Mouse (Mus musculus) midbrain, embryonic 15.5 days (tissue): ENCODE results near the gene Ank2. TPM values are rescaled to one million over a fixed set of nuclear protein-coding genes. Genes with fewer than 3 reads are reported as not detected.

Experiments
- ATAC-seq: fragments of 200-750 bp; cut with Nextera tagmentation; replicated peaks from 2 replicates; pipeline ENCODE4 v1.8.0; 2017; ENCODE audit warnings: moderate TSS enrichment
- H3K27ac ChIP-seq: fragments of 300-500 bp; sonication (generic); 2 replicates; pipeline ENCODE4 v1.5.1; 2015; ENCODE audit warnings: mild to moderate bottlenecking, inconsistent platforms
- H3K27me3 ChIP-seq: fragments of 300-500 bp; sonication (generic); replicated peaks from 2 replicates; pipeline ENCODE4 v1.6.1; 2015; ENCODE audit warnings: inconsistent platforms
- H3K36me3 ChIP-seq: fragments of 300-500 bp; sonication (generic); replicated peaks from 2 replicates; pipeline ENCODE4 v1.6.1; 2015; ENCODE audit warnings: inconsistent platforms
- H3K4me1 ChIP-seq: fragments of 300-500 bp; sonication (generic); 2 replicates; pipeline ENCODE4 v1.6.1; 2015; ENCODE audit warnings: inconsistent platforms
- H3K4me2 ChIP-seq: fragments of 300-500 bp; sonication (generic); 2 replicates; pipeline ENCODE4 v1.6.1; 2015; ENCODE audit warnings: inconsistent platforms, mild to moderate bottlenecking, moderate library complexity
- H3K4me3 ChIP-seq: fragments of 300-500 bp; sonication (generic); 2 replicates; pipeline ENCODE4 v1.5.1; 2015; ENCODE audit warnings: mild to moderate bottlenecking, inconsistent platforms
- H3K9ac ChIP-seq: fragments of 300-500 bp; sonication (generic); 2 replicates; pipeline ENCODE4 v1.6.1; 2015; ENCODE audit warnings: mild to moderate bottlenecking, inconsistent platforms
- H3K9me3 ChIP-seq: fragments of 300-500 bp; sonication (generic); 2 replicates; pipeline ENCODE4 v1.6.1; 2016; ENCODE audit warnings: inconsistent platforms
- WGBS: fragments of 180-500 bp; shearing (Covaris S2); methylation state at CpG from one replicate; pipeline ENCODE4 v1.1.7; 2015; ENCODE audit warnings: mixed read lengths; 5-methylcytosine and 5-hydroxymethylcytosine counted together
- polyA plus RNA-seq: library from polyadenylated mRNA; unstranded; fragments of >200 nt; fragmentation: Nextera tagmentation; extraction: Ambion mirVana; gene quantifications from 2 replicates; pipeline ENCODE4 v1.2.1, GENCODE M21; 2015

The Ank2 gene
- polyA plus RNA-seq, 1 experiment from 2014 or later = 216 TPM

DNA sequence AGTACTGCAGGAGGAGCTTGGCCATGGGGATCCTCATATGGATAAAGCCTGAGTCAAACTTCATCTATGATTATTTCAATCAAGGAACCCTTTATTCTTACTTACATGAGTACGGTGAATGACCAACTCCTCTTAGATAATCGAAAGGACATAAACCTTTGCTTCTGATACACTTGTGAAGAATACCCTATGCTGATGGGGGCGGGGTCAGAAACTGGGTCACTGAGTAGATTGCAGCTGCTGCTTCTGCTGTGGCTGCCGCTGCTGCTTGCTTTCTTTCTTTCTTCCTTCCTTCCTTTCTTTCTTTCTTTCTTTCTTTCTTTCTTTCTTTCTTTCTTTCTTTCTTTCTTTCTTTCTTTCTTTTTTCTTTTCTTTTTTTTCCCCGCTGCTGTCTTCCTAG lies 263.9 kb downstream of the Ank2 start:
- Histone ChIP-seq H3K27ac (no peak overlapping the region), H3K4me3 (no peak overlapping the region), H3K36me3 (no peaks in the 10 kb centered on the region), H3K4me2 (no peak overlapping the region), H3K27me3 (no peaks in the 10 kb centered on the region), H3K4me1 (peaks cover 7% of the 10 kb centered on the region; the same call in 1 of the 2 replicates), H3K9ac (no peak overlapping the region), H3K9me3 (no peaks in the 10 kb centered on the region)
- whole genome bisulfite sequencing = 64% methylated on average over 5 of the region's 5 CpGs
- ATAC-seq = no peak

DNA sequence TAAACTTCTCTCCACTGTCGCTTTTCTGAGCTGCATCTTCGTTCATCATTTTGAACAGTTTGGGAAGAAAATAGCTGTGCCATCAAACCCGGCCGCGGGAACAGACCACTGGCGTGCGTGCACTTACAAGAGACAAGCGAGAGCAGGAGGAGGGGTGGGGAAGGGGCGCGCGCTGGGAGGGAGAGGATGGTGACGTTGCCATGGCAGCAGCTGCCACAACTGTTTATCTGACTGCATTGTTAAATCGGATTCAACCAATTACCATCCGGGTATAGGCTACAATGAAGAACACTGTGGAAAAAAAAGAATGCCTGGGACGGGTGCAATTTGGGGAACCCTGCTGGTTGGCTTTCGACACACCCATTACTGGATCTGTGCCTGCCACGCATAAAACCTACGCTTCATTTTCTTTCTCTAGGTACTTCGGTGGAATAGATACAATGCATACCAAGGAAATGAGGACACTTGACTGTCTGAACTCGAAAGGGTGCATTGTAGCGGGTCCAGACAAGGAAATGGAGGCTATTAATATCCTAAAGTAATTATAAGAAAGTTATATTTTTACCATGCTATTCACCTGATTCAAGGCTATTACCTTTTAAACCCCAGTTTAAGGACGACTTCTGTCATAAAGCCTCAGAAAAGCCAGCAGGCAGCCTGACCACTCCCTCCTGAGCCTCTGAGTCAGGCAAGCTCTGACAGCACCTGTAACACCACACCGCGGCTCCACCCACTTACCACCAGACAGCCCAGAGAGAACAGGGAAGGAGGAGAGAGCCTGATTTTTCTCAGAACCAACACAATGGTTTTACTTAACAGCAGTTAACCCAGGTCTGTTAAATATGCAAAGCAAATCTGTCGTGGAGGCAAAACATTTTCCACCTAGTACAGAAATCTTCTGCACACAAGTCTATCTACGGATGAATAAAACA lies 273.1 kb downstream of the Ank2 start:
- WGBS = 2% methylated on average over 26 of the region's 26 CpGs
- ATAC-seq = peak; percentile 92
- H3K4me2 ChIP-seq = peak overlapping the region; percentile 63

DNA sequence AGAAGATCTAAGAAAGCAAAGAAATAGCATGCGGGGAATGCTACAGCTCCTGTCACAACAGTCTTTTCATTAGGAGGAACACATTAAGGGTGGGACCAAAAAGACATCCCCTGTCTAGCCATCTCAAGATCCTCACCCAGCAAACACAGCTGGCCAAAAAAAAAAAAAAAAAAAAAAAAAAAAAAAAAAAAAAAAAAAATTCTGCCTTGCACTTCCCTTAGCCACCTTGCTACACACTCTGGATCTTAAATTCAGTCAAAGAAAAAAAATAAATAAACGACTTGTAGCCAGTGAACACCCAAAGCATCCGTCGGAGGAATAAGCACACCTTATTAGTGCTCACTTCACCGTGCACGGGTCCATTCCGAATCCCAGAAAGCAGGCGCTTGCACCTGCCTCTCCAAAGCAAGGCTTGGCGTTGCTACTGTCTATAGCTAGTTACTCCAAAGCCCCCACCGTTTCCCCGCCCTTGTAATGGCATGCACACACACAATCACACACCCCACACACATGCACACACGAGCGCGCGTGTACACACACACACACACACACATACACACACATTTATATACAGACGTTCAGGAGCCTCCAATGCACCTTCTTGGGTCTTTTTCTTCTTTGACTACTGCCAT lies 273.9 kb downstream of the Ank2 start:
- peak overlapping the region; percentile 50 for H3K9ac ChIP-seq
- ATAC-seq = peak; percentile 73
- peak overlapping the region; percentile 93 for H3K27ac ChIP-seq
- no peaks in the 10 kb centered on the region for H3K36me3 ChIP-seq
- whole genome bisulfite sequencing = 7% methylated on average over 16 of the region's 16 CpGs
- H3K9me3 ChIP-seq = no peaks in the 10 kb centered on the region
- H3K4me2 ChIP-seq = peak overlapping the region; percentile 63
- H3K27me3 ChIP-seq = no peaks in the 10 kb centered on the region
- H3K4me3 ChIP-seq = peak overlapping the region; percentile 61
- peaks cover 40% of the 10 kb centered on the region for H3K4me1 ChIP-seq

More for the DNA sequence above, 273.1 kb downstream of the Ank2 start:
- H3K9me3 ChIP-seq = no peaks in the 10 kb centered on the region
- no peaks in the 10 kb centered on the region for H3K27me3 ChIP-seq
- no peaks in the 10 kb centered on the region for H3K36me3 ChIP-seq
- peaks cover 34% of the 10 kb centered on the region for H3K4me1 ChIP-seq
- peak overlapping the region; percentile 50 for H3K9ac ChIP-seq
- peak overlapping the region; percentile 93 for H3K27ac ChIP-seq
- H3K4me3 ChIP-seq = peak overlapping the region; percentile 61

DNA sequence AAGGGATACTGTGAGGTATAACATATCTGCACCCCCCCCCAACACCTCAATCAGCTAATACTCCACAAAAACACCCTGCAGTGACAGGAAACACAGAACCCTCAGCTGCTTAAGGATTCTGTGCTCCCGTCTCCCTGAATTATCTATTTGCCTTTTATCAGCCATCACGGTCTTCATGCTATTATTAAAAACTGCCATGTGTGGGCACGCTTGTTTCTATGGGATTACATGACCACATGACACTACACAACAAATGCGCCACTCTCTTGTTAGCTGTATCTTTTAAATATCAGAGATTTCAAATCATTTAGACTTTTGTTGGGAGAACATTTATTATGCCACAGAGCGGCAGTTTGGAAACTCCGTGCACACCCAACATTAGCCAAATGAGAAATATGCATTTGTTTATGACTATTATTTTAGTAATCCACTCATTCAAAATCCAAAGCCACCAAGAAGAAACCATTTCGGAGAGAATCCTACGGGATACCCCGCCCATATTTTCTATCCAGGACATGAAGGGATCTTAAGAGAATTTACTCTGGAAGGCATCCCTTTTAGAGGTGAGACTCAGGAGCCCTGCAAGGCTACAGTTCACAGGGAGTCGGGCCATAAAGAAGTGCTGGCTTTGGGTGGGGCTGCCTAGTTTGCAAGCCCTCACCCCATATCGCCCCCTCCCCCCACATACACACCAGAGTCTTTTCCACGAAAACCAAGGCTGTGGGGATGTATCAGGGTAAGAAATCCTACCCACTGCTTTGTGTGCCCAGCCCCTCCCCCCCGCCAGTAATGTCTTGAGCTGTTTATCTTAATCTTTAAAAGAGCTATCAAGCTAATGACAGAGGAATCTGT lies 274.6 kb downstream of the Ank2 start:
- H3K4me2 ChIP-seq = peak overlapping the region; percentile 63
- WGBS = 28% methylated on average over 13 of the region's 13 CpGs
- peak overlapping the region; percentile 93 for H3K27ac ChIP-seq
- no peaks in the 10 kb centered on the region for H3K9me3 ChIP-seq
- peak overlapping the region; percentile 61 for H3K4me3 ChIP-seq
- ATAC-seq = peak; percentile 20; the same call in 1 of the 2 replicates
- no peaks in the 10 kb centered on the region for H3K36me3 ChIP-seq
- peak overlapping the region; percentile 50 for H3K9ac ChIP-seq
- H3K4me1 ChIP-seq = peaks cover 40% of the 10 kb centered on the region
- H3K27me3 ChIP-seq = no peaks in the 10 kb centered on the region

DNA sequence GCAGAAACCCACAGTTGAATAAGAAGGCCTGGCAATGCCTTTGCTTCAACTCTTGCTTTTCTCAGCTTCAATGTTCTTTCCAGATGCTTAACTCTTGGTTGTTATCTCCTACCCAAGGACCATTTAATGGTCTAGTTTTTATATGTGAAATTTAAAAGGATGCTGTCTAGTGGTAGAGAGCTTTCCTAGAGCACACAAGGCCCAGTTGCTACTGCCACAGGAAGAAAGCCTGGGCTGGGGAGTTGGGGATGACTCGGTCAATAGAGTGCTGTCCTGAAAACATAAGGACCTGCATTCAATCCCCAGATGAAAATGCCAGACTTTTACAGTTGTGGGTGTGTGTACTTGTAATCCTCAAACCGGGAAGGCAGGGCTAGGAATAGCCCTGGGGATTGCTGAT lies 277.1 kb downstream of the Ank2 start:
- H3K9me3 ChIP-seq = no peaks in the 10 kb centered on the region
- no peaks in the 10 kb centered on the region for H3K27me3 ChIP-seq
- peak overlapping the region; percentile 14; the same call in 1 of the 2 replicates for H3K4me2 ChIP-seq
- peaks cover 34% of the 10 kb centered on the region for H3K4me1 ChIP-seq
- no peak overlapping the region for H3K27ac ChIP-seq
- no peak overlapping the region for H3K4me3 ChIP-seq
- no peak for ATAC-seq
- WGBS = 75% methylated on average over 2 of the region's 2 CpGs
- no peaks in the 10 kb centered on the region for H3K36me3 ChIP-seq
- H3K9ac ChIP-seq = no peak overlapping the region

DNA sequence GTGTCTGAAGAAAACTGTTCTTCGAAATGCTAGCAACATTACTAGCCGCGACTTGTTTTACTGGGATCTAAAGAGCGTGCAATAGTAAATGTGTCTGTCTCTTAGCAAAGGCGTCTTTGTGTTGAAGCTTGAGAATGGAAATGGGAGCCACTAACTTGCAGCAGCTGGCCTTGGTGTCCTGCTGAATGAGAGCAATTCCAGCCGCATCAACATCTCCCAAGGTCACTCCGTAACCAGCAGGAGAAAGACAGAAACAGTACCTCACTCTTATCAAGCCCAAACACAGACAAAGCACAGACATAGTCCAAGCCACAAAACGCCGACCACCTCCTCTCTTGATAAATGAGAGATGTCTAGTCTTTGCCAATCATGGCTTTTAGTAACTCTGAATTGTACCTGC lies 278.3 kb downstream of the Ank2 start:
- no peak overlapping the region for H3K4me2 ChIP-seq
- H3K27me3 ChIP-seq = no peaks in the 10 kb centered on the region
- no peak overlapping the region for H3K4me3 ChIP-seq
- H3K9me3 ChIP-seq = no peaks in the 10 kb centered on the region
- WGBS = 91% methylated on average over 9 of the region's 9 CpGs
- no peak overlapping the region for H3K27ac ChIP-seq
- no peak for ATAC-seq
- no peak overlapping the region for H3K9ac ChIP-seq
- no peaks in the 10 kb centered on the region for H3K36me3 ChIP-seq
- peaks cover 25% of the 10 kb centered on the region for H3K4me1 ChIP-seq

DNA sequence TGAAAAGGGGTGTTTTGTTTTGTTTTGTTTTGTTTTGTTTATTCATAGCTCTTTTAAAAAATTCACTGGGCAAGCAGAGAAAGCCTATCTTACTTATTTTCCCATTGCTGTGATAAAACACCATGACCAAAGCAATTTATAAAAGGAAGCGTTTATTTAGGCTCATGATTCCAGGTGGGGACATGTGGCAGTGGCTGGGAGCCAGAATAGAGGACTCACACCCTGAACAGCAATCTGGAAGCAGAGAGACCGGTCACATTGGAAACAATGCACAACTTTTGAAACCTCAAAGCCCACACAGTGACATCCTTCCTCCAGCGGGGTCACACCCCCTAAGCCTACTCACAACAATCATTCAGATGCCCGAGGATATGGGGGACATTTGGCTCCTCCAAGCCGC lies 285.6 kb downstream of the Ank2 start:
- WGBS = 47% methylated on average over 5 of the region's 5 CpGs
- Histone ChIP-seq H3K9ac (no peak overlapping the region), H3K9me3 (no peaks in the 10 kb centered on the region), H3K4me1 (peaks cover 12% of the 10 kb centered on the region; the same call in 1 of the 2 replicates), H3K4me3 (no peak overlapping the region), H3K27ac (no peak overlapping the region), H3K27me3 (no peaks in the 10 kb centered on the region), H3K36me3 (no peaks in the 10 kb centered on the region), H3K4me2 (no peak overlapping the region)
- no peak for ATAC-seq

DNA sequence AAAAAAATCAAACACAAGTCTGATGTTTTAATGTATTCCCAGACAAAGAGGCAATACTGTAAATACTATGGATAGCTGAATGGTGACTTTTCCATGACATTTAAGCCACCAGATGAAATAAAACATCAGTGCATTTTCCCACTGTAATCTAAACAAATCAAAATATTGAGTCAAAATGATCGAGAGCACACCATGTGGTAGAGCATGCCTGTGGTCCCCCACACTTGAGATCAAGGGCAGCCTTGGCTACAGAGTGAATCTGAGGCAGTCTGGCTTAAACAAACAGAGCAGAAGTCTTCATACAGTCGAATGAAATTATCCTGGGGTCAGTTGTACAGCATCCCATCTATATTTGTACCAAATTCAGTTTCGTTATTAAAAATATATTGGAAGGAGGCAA lies 288.0 kb downstream of the Ank2 start:
- Histone ChIP-seq H3K9me3 (no peaks in the 10 kb centered on the region), H3K4me1 (peaks cover 12% of the 10 kb centered on the region; the same call in 1 of the 2 replicates), H3K4me3 (no peak overlapping the region), H3K27ac (no peak overlapping the region), H3K36me3 (no peaks in the 10 kb centered on the region), H3K27me3 (no peaks in the 10 kb centered on the region), H3K9ac (no peak overlapping the region), H3K4me2 (no peak overlapping the region)
- WGBS = 72% methylated on average over 3 of the region's 3 CpGs
- no peak for ATAC-seq

DNA sequence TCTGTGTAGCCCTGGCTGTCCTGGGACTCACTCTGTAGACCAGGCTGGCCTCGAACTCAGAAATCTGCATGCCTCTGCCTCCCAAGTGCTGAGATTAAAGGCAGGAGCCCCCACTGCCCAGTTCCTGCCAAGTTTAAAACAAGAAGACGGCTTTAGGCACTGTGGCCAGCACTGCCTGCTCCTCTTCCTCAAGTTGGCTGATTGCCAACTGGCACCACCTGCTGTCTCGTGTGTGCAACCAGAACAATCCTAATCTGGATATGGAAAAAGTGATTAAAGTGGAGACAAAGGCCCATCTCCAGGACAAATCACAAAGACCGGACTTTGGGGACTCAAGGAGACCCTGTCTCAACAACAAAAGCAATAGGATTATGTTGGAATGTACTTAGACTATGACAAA lies 288.6 kb downstream of the Ank2 start:
- Histone ChIP-seq H3K27me3 (no peaks in the 10 kb centered on the region), H3K9ac (no peak overlapping the region), H3K4me3 (no peak overlapping the region), H3K36me3 (no peaks in the 10 kb centered on the region), H3K4me1 (peaks cover 12% of the 10 kb centered on the region; the same call in 1 of the 2 replicates), H3K27ac (no peak overlapping the region), H3K9me3 (no peaks in the 10 kb centered on the region), H3K4me2 (no peak overlapping the region)
- ATAC-seq = no peak
- 30% methylated on average over 4 of the region's 4 CpGs for WGBS

DNA sequence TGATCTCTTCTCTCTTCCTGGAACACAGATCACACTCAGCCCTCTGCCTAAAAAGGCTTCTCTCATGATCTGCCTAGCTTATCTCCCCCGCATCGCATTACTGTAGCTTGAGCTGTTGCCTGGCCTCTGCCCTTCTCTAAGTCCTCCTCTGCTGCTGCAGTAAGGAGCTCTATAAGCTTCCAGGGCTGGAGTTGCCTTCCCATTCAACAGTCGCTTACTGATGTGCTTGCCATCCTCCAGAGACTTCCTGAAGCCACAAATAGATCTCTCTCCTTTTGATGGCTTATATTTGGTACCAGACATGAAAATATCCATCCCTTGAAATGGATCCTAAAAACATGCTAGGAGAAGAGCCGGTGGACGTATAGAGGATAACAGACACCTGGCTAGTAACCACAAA lies 290.3 kb downstream of the Ank2 start:
- Histone ChIP-seq H3K4me2 (no peak overlapping the region), H3K9ac (no peak overlapping the region), H3K27ac (no peak overlapping the region), H3K4me1 (peaks cover 12% of the 10 kb centered on the region; the same call in 1 of the 2 replicates), H3K36me3 (no peaks in the 10 kb centered on the region), H3K4me3 (no peak overlapping the region), H3K27me3 (no peaks in the 10 kb centered on the region), H3K9me3 (no peaks in the 10 kb centered on the region)
- ATAC-seq = no peak
- 87% methylated on average over 5 of the region's 5 CpGs for WGBS

DNA sequence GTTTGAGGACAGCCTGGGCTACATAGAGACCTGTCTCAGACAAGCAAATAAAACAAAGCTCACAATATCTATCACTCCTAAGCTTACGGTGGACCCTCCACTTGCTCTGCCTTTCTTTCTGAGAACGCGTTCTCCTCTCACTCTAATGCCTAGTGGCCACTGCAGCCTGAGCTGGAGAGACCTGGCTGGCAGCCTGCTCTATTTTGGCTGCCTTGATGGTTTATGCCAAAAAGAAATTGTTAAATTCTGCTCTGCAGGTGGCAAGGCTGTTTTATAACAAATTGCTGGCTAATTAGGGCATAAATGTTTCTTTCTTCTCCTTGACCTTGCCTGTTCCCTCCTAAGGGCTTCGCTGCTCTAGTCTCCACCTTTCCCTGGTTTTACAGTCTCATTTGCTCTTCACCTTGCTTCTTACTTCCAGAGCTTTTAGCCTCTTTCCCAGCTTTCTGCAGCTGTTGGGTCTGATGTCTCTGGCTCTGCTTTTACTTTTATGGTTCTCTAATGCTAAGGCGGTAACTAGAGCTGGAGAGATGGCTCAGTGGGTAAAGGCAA lies 293.2 kb downstream of the Ank2 start:
- no peaks in the 10 kb centered on the region for H3K27me3 ChIP-seq
- WGBS = 85% methylated on average over 5 of the region's 5 CpGs
- no peak for ATAC-seq
- no peak overlapping the region for H3K4me3 ChIP-seq
- no peak overlapping the region for H3K27ac ChIP-seq
- no peaks in the 10 kb centered on the region for H3K36me3 ChIP-seq
- 0 out of 2 replicates have a peak, but pooled peaks cover 2% of the 10 kb centered on the region for H3K4me1 ChIP-seq
- no peak overlapping the region for H3K4me2 ChIP-seq
- H3K9me3 ChIP-seq = no peaks in the 10 kb centered on the region
- no peak overlapping the region for H3K9ac ChIP-seq
